Mouse (Mus musculus): Measurements from ENCODE around the gene Col13a1. TPM values are rescaled to one million over a fixed set of nuclear protein-coding genes. Genes with fewer than 3 reads are reported as not detected.

The Col13a1 gene
- polyA plus RNA-seq, 1 experiment: 25.3 TPM

DNA sequence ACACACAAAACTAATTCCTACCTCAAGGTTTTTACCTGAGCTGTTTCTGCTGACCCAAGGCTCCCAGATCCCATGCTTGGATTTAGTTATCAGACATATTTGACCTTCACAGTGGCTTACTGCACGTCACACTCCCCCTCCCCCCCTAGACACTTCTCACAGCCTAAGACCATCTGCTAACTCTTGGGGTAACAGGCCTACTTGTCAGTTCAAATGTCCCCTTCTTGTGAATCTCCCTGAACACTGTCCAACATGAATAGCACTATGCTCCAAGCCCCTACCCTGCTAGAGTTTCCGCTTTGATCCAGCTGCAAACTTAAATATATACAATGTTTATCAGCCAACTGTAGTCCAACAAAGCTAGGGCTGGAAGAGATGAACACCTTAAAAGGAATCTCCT lies 36.2 kb downstream of the Col13a1 start:
- H3K4me1 ChIP-seq (ENCODE audit: control insufficient read depth, insufficient read depth, low read length): no peaks in the 10 kb centered on the region
- H3K4me3 ChIP-seq (replicated peaks; ENCODE audit: extremely low read depth, low read depth, low read length): no peak overlapping the region
- 47% methylated on average over 2 of the region's 2 CpGs for WGBS
- TF ChIP-seq POLR2A (IDR thresholded peaks at IDR 0.05; ENCODE audit: borderline replicate concordance, extremely low read depth, low read depth, low read length) (no peak), CTCF (IDR thresholded peaks at IDR 0.05; ENCODE audit: insufficient read depth, low read length) (no peak)
- DNase-seq: no peak

DNA sequence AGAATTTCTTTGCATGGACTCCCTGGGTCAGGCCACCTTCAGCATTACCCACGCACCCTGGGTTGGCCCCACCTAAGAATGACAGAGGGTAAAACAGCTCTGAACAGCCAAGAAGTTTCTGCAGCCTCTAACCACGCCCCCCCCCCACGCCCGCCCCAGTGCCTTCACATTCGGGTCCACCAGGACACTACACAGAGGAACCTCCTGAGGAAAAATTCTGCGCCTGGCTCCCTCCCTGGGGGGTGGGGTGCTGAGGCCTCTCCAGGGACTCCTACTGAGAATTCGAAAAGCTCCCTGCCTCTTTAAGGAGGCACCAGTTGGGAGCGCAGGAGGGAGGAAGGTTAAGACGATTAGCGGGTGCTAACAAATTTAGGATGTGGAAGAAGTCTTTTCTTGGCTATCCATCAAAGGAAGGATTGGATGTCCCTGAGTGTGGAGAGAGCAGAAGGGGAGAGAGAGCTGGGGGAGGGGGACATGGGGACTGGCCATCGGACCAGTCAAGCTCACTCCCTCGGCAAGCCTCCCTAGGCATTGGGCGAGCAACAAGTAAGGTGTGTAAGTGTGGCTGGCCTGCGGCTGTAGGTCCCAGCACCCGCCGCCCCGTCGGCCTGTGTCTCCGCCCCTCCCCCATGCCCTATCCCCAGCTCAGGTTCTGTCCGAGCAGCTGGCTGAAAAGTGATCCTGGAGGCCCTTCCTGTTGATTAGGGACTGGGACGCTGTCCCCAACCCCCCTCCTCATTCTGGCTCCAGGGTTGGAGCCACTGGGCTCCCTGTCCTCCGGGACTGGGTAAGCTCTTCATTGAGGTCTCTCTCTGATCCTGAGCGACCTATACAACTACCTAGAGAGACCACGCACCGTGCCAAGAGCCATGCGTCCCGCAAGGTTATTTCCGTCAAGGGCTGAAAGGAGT lies 42.4 kb downstream of the Col13a1 start:
- H3K4me1 ChIP-seq (ENCODE audit: control insufficient read depth, insufficient read depth, low read length): no peaks in the 10 kb centered on the region
- no peak overlapping the region for H3K4me3 ChIP-seq (replicated peaks; ENCODE audit: extremely low read depth, low read depth, low read length)
- WGBS: 16% methylated on average over 28 of the region's 28 CpGs
- no peak for DNase-seq
- TF ChIP-seq CTCF (IDR thresholded peaks at IDR 0.05; ENCODE audit: insufficient read depth, low read length) (no peak), POLR2A (IDR thresholded peaks at IDR 0.05; ENCODE audit: borderline replicate concordance, extremely low read depth, low read depth, low read length) (no peak)

- 37% methylated on average over 6 of the region's 6 CpGs for WGBS
- Histone ChIP-seq H3K4me3 (replicated peaks; ENCODE audit: extremely low read depth, low read depth, low read length) (no peak overlapping the region), H3K4me1 (ENCODE audit: control insufficient read depth, insufficient read depth, low read length) (no peaks in the 10 kb centered on the region; the same call in 1 of the 2 replicates)
- DNase-seq: no peak
- TF ChIP-seq POLR2A (IDR thresholded peaks at IDR 0.05; ENCODE audit: borderline replicate concordance, extremely low read depth, low read depth, low read length) (no peak), CTCF (IDR thresholded peaks at IDR 0.05; ENCODE audit: insufficient read depth, low read length) (no peak)
Measured at GRCm38 (mm10) chr10:61931678-61932077, 47.2 kb downstream of the Col13a1 start.

DNA sequence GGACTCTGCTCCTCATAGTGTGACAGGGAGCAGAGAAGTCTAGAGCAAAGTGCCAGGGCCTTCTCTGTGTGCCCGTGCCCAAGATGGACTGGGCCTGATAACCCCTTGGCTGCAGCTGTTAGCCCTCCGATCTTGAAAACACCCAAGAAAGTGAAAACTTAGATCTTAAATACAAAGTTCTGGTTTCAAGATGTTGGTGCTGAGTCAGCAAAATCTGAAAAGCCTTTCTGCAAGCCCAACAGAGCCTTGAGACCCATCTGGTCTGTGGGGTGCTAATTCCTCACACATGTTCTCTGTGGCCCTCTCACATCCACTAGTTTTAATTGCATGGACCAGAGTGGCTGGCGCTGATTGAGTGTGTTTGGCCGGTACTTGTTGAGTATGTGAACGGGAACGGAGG lies 49.0 kb downstream of the Col13a1 start:
- H3K4me1 ChIP-seq (ENCODE audit: control insufficient read depth, insufficient read depth, low read length): no peaks in the 10 kb centered on the region; the same call in 1 of the 2 replicates
- 79% methylated on average over 6 of the region's 6 CpGs for WGBS

GRCm38 (mm10) chr10:61928725-61929651 lies 49.9 kb downstream of the Col13a1 start:
- TF ChIP-seq POLR2A (IDR thresholded peaks at IDR 0.05; ENCODE audit: borderline replicate concordance, extremely low read depth, low read depth, low read length) (no peak), CTCF (IDR thresholded peaks at IDR 0.05; ENCODE audit: insufficient read depth, low read length) (no peak)
- Histone ChIP-seq H3K4me1 (ENCODE audit: control insufficient read depth, insufficient read depth, low read length) (no peaks in the 10 kb centered on the region; the same call in 1 of the 2 replicates), H3K4me3 (replicated peaks; ENCODE audit: extremely low read depth, low read depth, low read length) (no peak overlapping the region)
- 15% methylated on average over 24 of the region's 24 CpGs for WGBS
- no peak for DNase-seq

More for the DNA sequence above, 49.0 kb downstream of the Col13a1 start:
- TF ChIP-seq POLR2A (IDR thresholded peaks at IDR 0.05; ENCODE audit: borderline replicate concordance, extremely low read depth, low read depth, low read length) (no peak), CTCF (IDR thresholded peaks at IDR 0.05; ENCODE audit: insufficient read depth, low read length) (no peak)
- DNase-seq: no peak
- H3K4me3 ChIP-seq (replicated peaks; ENCODE audit: extremely low read depth, low read depth, low read length): no peak overlapping the region

DNA sequence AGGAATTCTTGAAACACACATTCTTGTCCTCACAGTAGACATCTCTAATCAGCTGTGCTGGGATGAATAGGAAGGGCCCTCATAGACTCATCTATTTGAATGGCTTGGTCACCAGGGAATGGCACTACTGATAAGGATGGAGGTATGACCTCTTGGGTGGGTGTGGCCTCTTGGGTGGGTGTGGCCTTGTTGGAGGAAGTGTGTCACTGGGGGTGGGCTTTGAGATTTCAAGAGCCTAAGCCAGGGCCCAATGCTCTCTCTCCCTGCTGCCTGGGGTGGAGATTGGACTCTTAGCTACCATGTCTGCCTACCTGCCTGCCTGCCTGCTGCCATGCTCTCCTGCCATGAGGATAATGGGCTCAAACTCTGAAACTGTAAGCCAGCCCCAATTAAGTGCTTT lies 53.2 kb downstream of the Col13a1 start:
- Histone ChIP-seq H3K4me3 (replicated peaks; ENCODE audit: extremely low read depth, low read depth, low read length) (no peak overlapping the region), H3K4me1 (ENCODE audit: control insufficient read depth, insufficient read depth, low read length) (no peaks in the 10 kb centered on the region; the same call in 1 of the 2 replicates)
- no peak for DNase-seq
- TF ChIP-seq CTCF (IDR thresholded peaks at IDR 0.05; ENCODE audit: insufficient read depth, low read length): no peak
- TF ChIP-seq POLR2A (IDR thresholded peaks at IDR 0.05; ENCODE audit: borderline replicate concordance, extremely low read depth, low read depth, low read length): no peak

GRCm38 (mm10) chr10:61920655-61921365 lies 58.1 kb downstream of the Col13a1 start:
- WGBS: 16% methylated on average over 11 of the region's 11 CpGs
- no peak overlapping the region for H3K4me3 ChIP-seq (replicated peaks; ENCODE audit: extremely low read depth, low read depth, low read length)
- H3K4me1 ChIP-seq (ENCODE audit: control insufficient read depth, insufficient read depth, low read length): no peaks in the 10 kb centered on the region
- DNase-seq: no peak
- TF ChIP-seq CTCF (IDR thresholded peaks at IDR 0.05; ENCODE audit: insufficient read depth, low read length): no peak
- TF ChIP-seq POLR2A (IDR thresholded peaks at IDR 0.05; ENCODE audit: borderline replicate concordance, extremely low read depth, low read depth, low read length): no peak

- no peak for TF ChIP-seq CTCF (IDR thresholded peaks at IDR 0.05; ENCODE audit: insufficient read depth, low read length)
- no peak for TF ChIP-seq POLR2A (IDR thresholded peaks at IDR 0.05; ENCODE audit: borderline replicate concordance, extremely low read depth, low read depth, low read length)
- H3K4me1 ChIP-seq (ENCODE audit: control insufficient read depth, insufficient read depth, low read length): no peaks in the 10 kb centered on the region
- no peak for DNase-seq
Measured at GRCm38 (mm10) chr10:61919924-61920654, 58.8 kb downstream of the Col13a1 start.

More at GRCm38 (mm10) chr10:61919924-61920654, 58.8 kb downstream of the Col13a1 start:
- 27% methylated on average over 13 of the region's 13 CpGs for WGBS
- no peak overlapping the region for H3K4me3 ChIP-seq (replicated peaks; ENCODE audit: extremely low read depth, low read depth, low read length)

Data from lung, adult 2 months (tissue).